Mouse (Mus musculus): Measurements from ENCODE around the gene Frem1. TPM values are rescaled to one million over a fixed set of nuclear protein-coding genes. Genes with fewer than 3 reads are reported as not detected.

Frem1 gene
- polyA plus RNA-seq, 1 experiment from 2014 or later: 58.2 TPM

DNA sequence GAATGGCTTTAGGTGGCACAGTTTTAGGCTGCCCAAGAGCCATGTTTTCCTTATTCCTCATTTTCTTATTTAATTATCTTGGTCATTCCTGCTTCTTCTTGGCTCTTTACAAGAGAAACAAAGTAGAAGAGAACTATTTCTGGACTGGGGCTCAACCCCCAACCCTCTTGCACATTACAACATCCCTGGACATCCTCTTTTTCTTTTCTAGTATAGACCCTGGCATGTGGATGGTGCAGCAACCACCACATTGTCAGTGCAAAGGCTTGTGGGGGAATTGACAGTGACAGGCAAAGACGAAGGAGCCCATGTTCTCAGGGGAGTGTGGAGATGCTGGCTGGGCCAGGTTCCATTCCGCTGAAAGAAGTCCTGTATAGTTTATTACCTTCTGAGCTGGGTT, 175.5 kb downstream of the Frem1 start:
- Histone ChIP-seq H3K4me3 (ENCODE audit: low read depth, low read length) (no peak overlapping the region), H3K9ac (no peak overlapping the region), H3K9me3 (ENCODE audit: low read depth, low read length) (no peaks in the 10 kb centered on the region), H3K36me3 (ENCODE audit: insufficient read depth) (no peaks in the 10 kb centered on the region), H3K27ac (ENCODE audit: low read depth) (no peak overlapping the region), H3K4me1 (ENCODE audit: insufficient read depth) (peaks cover 12% of the 10 kb centered on the region), H3K27me3 (ENCODE audit: insufficient read depth, low read length) (no peaks in the 10 kb centered on the region), H3K4me2 (no peak overlapping the region)
- ATAC-seq (ENCODE audit: insufficient read depth): no peak
- WGBS: 80% methylated on average over 2 of the region's 2 CpGs
- TF ChIP-seq CTCF (IDR thresholded peaks at IDR 0.05; ENCODE audit: low read depth): no peak
- DNase-seq: no peak

DNA sequence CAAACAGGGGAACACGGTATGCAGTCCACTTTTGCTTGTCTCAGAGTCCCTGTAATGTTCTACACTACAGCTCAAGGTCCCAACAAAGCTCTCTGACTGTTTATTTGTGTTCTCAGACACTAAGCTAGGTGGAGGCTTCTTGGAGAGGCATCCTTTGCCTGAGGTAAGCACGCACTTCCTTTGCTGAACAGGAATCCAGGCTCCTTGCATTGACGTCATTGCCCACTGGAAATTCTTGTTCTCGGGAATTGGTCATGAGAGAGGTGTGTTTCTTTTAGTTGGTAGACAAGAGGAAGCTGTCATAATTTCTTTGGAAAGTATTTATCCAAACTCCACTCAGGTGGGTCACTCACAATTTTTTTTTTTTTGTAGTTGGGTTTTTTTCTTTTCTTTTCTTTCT, 176.6 kb downstream of the Frem1 start:
- Histone ChIP-seq H3K36me3 (ENCODE audit: insufficient read depth) (no peaks in the 10 kb centered on the region), H3K4me1 (ENCODE audit: insufficient read depth) (peaks cover 12% of the 10 kb centered on the region), H3K9me3 (ENCODE audit: low read depth, low read length) (no peaks in the 10 kb centered on the region), H3K4me3 (ENCODE audit: low read depth, low read length) (no peak overlapping the region), H3K27ac (ENCODE audit: low read depth) (no peak overlapping the region), H3K27me3 (ENCODE audit: insufficient read depth, low read length) (no peaks in the 10 kb centered on the region), H3K9ac (no peak overlapping the region), H3K4me2 (no peak overlapping the region)
- DNase-seq: no peak
- no peak for TF ChIP-seq CTCF (IDR thresholded peaks at IDR 0.05; ENCODE audit: low read depth)
- WGBS: 54% methylated on average over 4 of the region's 4 CpGs
- no peak for ATAC-seq (ENCODE audit: insufficient read depth)

DNA sequence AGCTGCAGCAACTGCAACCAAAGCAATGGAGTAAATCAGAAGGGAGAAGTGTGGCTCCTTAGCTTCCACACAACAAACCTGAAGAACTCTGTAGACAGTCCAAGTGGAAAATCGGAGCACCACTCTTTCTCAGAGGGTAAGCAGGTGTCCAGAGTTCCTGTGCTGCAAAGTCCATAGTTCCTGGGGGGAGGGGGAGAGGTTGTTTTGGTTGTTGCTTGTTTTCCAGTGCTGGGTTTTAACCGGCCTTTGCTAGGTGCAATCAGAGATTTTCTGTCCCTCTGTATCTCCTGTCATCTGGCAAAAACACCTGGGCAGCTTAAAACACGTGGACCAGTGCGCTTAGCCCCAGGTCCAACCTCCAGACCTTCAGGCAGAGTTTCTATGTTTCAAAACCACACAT, 177.3 kb downstream of the Frem1 start:
- Histone ChIP-seq H3K4me3 (ENCODE audit: low read depth, low read length) (no peak overlapping the region), H3K4me1 (ENCODE audit: insufficient read depth) (peaks cover 12% of the 10 kb centered on the region), H3K9ac (no peak overlapping the region), H3K9me3 (ENCODE audit: low read depth, low read length) (no peaks in the 10 kb centered on the region), H3K27ac (ENCODE audit: low read depth) (no peak overlapping the region), H3K4me2 (no peak overlapping the region), H3K27me3 (ENCODE audit: insufficient read depth, low read length) (no peaks in the 10 kb centered on the region), H3K36me3 (ENCODE audit: insufficient read depth) (no peaks in the 10 kb centered on the region)
- DNase-seq (no peak), ATAC-seq (ENCODE audit: insufficient read depth) (no peak)
- WGBS: 73% methylated on average over 4 of the region's 4 CpGs
- no peak for TF ChIP-seq CTCF (IDR thresholded peaks at IDR 0.05; ENCODE audit: low read depth)

DNA sequence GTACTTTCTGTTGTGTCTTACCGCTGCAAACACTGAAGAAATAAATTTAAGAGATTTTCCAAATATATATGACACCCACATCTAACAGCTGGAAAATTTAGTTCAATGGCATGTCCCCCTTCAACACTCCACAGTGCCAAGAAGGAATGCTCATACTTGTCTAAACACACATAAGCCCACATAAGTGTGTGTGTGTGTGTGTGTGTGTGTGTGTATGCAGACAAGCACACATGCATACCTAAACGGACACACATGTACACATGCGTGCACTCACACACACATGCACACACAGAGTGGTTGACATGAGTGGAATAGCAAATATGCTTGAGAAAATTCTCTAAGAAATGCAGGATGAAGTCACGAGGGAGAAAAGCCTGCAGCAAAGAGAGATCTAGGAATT, 179.6 kb downstream of the Frem1 start:
- no peaks in the 10 kb centered on the region for H3K9me3 ChIP-seq (ENCODE audit: low read depth, low read length)
- H3K36me3 ChIP-seq (ENCODE audit: insufficient read depth): no peaks in the 10 kb centered on the region
- no peak overlapping the region for H3K9ac ChIP-seq
- H3K27ac ChIP-seq (ENCODE audit: low read depth): peak overlapping the region; percentile 47; the same call in 1 of the 2 replicates
- 43% methylated on average over 4 of the region's 4 CpGs for WGBS
- no peak overlapping the region for H3K4me3 ChIP-seq (ENCODE audit: low read depth, low read length)
- no peak for TF ChIP-seq CTCF (IDR thresholded peaks at IDR 0.05; ENCODE audit: low read depth)
- H3K27me3 ChIP-seq (ENCODE audit: insufficient read depth, low read length): no peaks in the 10 kb centered on the region
- no peak overlapping the region for H3K4me2 ChIP-seq
- DNase-seq (peak; percentile 55), ATAC-seq (ENCODE audit: insufficient read depth) (peak; percentile 71)
- H3K4me1 ChIP-seq (ENCODE audit: insufficient read depth): peaks cover 7% of the 10 kb centered on the region; the same call in 1 of the 2 replicates

DNA sequence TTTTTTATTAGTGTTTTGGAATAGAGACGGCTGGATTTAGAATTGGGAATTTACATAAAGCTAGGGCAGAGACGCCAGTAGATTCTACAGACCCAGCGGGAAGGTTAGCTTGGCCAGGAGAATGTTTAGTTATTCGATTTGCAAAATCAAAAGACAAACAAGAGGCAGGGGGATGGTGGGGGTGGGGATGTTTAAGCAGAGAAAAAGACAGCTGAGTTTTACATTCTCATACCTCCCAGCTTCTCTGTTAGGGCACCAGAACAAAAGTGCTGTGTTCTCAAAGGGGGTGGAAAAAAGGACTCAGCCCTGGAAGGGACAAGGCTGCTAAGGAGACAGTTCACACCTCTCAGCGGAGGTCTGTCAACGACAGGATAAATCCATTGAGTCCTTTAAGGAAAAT, 180.0 kb downstream of the Frem1 start:
- Histone ChIP-seq H3K4me1 (ENCODE audit: insufficient read depth) (peaks cover 7% of the 10 kb centered on the region; the same call in 1 of the 2 replicates), H3K4me2 (0 out of 2 replicates have a peak overlapping the region, but pooled peaks have one; percentile 16), H3K9me3 (ENCODE audit: low read depth, low read length) (no peaks in the 10 kb centered on the region), H3K9ac (no peak overlapping the region), H3K27me3 (ENCODE audit: insufficient read depth, low read length) (no peaks in the 10 kb centered on the region), H3K36me3 (ENCODE audit: insufficient read depth) (no peaks in the 10 kb centered on the region), H3K27ac (ENCODE audit: low read depth) (peak overlapping the region; percentile 47; the same call in 1 of the 2 replicates), H3K4me3 (ENCODE audit: low read depth, low read length) (no peak overlapping the region)
- ATAC-seq (ENCODE audit: insufficient read depth) (peak; percentile 49; the same call in 1 of the 2 replicates), DNase-seq (peak; percentile 36)
- 18% methylated on average over 6 of the region's 6 CpGs for WGBS
- TF ChIP-seq CTCF (IDR thresholded peaks at IDR 0.05; ENCODE audit: low read depth): no peak

DNA sequence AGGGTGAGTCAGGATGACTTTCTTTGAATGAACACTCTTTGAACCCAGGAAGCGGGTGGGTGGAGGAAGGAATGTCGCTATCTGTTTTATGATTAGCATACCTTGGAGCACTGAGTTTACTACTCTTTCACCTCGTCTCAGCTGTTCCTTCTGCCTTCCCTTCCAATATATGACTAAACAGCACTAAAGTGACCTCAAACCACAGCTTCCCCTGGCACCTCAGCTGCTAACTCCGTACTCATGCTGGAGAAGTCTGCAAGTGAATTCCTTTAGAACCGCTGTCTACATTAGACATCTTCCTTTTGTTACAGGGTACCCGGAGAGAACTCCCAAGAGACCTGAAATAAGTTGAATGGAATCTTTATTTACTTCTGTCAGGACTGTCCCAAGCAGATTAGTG, 181.2 kb downstream of the Frem1 start:
- H3K27ac ChIP-seq (ENCODE audit: low read depth): no peak overlapping the region
- H3K27me3 ChIP-seq (ENCODE audit: insufficient read depth, low read length): no peaks in the 10 kb centered on the region
- peaks cover 7% of the 10 kb centered on the region; the same call in 1 of the 2 replicates for H3K4me1 ChIP-seq (ENCODE audit: insufficient read depth)
- H3K36me3 ChIP-seq (ENCODE audit: insufficient read depth): no peaks in the 10 kb centered on the region
- no peak for DNase-seq
- H3K9me3 ChIP-seq (ENCODE audit: low read depth, low read length): no peaks in the 10 kb centered on the region
- no peak for ATAC-seq (ENCODE audit: insufficient read depth)
- no peak overlapping the region for H3K4me3 ChIP-seq (ENCODE audit: low read depth, low read length)
- H3K9ac ChIP-seq: no peak overlapping the region
- WGBS: 63% methylated on average over 6 of the region's 6 CpGs
- no peak overlapping the region for H3K4me2 ChIP-seq
- TF ChIP-seq CTCF (IDR thresholded peaks at IDR 0.05; ENCODE audit: low read depth): no peak

DNA sequence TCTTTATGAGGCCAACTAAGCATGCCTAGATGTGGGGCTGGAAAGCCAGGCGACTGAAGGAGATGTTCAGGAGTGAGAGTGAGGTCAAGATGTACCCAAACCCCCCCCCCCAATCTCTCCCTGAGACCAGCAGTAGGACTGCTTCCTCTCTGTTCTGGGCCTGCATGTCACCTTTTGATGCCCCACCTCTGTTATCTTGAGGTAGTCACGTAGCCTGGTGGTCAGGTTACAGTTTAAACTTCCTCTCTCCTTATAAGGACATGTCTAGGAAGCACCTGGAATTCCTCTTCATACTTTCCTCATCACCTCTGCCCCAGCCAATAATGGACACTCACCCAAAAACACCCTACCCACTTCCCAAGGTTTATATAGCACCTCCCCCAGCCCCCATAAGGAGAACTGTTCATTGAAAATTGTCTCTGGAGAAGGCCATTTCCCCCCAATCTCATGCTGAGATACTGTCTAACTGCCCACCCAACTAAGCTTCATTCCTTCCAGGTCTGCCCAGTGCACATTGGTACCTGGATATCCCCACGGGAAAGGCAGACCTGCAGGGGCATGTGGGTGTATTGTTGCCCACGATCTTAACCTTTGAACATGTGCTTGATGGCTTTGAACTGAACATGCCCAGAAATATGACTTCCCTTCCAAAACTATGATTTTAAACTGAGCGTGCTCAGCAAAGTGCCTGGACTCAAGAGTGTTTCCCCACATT, 184.3 kb downstream of the Frem1 start:
- no peak overlapping the region for H3K4me3 ChIP-seq (ENCODE audit: low read depth, low read length)
- no peaks in the 10 kb centered on the region for H3K9me3 ChIP-seq (ENCODE audit: low read depth, low read length)
- TF ChIP-seq CTCF (IDR thresholded peaks at IDR 0.05; ENCODE audit: low read depth): no peak
- no peaks in the 10 kb centered on the region for H3K36me3 ChIP-seq (ENCODE audit: insufficient read depth)
- H3K27me3 ChIP-seq (ENCODE audit: insufficient read depth, low read length): no peaks in the 10 kb centered on the region
- no peak overlapping the region for H3K27ac ChIP-seq (ENCODE audit: low read depth)
- no peak overlapping the region for H3K9ac ChIP-seq
- no peak for ATAC-seq (ENCODE audit: insufficient read depth)
- WGBS: 71% methylated on average over 5 of the region's 5 CpGs
- DNase-seq: no peak
- peaks cover 5% of the 10 kb centered on the region; the same call in 1 of the 2 replicates for H3K4me1 ChIP-seq (ENCODE audit: insufficient read depth)
- no peak overlapping the region for H3K4me2 ChIP-seq

All from lung, embryonic 14.5 days (tissue).